Mouse (Mus musculus): Measurements from ENCODE around the gene Slc51a.

Gene Slc51a

DNA sequence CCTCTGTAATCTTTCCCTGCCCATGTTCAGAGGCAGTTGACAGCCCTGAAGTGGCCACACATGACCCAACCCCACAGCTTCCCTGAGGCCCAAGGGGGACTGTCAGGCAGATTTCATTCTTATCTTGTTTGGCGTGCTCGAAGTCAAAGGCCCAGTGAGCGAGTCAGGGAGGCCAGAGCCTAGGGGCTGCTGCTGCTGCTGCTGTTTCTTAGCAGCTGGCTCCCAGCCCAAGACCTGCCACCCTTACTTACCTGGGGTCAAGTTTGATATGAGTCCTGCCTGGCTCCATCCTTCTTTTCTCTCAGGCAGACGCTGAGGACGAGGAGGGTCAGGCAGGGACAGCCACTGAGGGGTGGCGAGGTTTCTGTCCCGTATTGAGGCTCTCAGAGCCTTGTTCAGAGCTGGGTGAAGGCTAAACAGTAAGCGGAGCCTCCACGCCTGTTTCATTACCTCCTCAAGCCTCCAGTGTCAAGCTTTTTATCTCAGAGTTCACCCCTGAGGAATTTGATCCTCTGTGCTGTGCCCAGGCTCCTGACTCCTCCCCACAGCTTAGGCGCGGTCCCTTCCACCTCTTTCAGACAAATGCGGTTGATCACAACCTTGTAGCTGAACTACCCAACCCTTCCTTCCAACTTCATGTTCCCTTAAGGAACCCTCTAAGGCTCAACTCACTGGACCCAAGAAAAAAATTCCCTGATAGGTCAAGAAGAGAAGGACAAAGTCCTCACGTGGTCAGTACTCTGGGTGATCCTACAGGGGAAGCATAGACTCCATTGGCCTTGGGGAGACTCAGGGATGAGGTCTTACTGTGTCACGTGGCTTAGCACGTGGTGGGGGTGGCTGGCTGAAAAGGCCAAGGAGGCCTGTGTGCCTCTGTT lies at the start of gene Slc51a:
TSS of gene Slc51a (minus strand) at position 646 of the 878 bp plus-strand sequence.
- Histone ChIP-seq H3K36me3 (ENCODE audit: insufficient read depth, low read length) (peaks cover 2% of the 10 kb centered on the region; the same call in 1 of the 2 replicates), H3K4me1 (replicated peaks; ENCODE audit: low read depth, low read length) (peaks cover 28% of the 10 kb centered on the region), H3K4me3 (replicated peaks; ENCODE audit: low read length) (0 out of 2 replicates have a peak within 1 kb of the TSS, but pooled peaks have one; percentile 4), H3K27me3 (ENCODE audit: insufficient read depth, low read length) (no peaks in the 10 kb centered on the region), H3K9me3 (ENCODE audit: low read length) (peaks cover 44% of the 10 kb centered on the region)
- TF ChIP-seq POU5F1 (IDR thresholded peaks at IDR 0.05; ENCODE audit: borderline replicate concordance, low read length) (no peak), CTCF (conservative IDR thresholded peaks at IDR 0.05; ENCODE audit: low read length) (no peak), NANOG (IDR thresholded peaks at IDR 0.05; ENCODE audit: borderline replicate concordance, low read length) (no peak)

DNA sequence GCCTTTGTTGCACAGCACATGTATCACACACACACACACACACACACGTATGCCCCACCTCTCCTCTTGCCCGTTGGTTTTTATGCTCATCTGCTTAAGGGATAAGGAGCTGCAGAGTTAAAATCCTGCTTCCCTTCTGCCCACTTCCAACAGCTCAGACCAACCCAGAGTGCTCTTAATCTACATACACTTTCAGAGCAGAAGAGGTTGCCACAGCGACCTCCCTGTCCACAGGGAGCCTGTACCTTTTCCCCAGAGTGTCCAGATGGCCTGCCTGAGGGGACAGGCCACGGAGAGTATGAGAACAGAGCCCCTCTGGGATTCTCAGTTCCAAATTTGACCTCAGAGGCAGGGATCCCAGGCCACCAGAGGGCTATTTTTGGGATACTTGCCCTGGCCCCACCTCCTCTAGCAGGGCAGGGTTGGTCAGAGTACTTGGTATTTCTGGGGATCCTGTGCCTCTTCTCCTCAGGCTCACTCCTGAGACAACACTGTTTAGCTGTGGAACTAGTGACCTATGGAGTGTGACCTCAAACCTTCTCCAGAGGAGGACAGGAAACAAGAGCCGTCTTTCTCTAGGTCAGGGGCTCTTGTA lies 47.6 kb upstream of the Slc51a start:
- no peak for TF ChIP-seq POU5F1 (IDR thresholded peaks at IDR 0.05; ENCODE audit: borderline replicate concordance, low read length)
- no peak for TF ChIP-seq NANOG (IDR thresholded peaks at IDR 0.05; ENCODE audit: borderline replicate concordance, low read length)
- no peak for TF ChIP-seq CTCF (conservative IDR thresholded peaks at IDR 0.05; ENCODE audit: low read length)
- Histone ChIP-seq H3K4me1 (replicated peaks; ENCODE audit: low read depth, low read length) (peaks cover 69% of the 10 kb centered on the region), H3K27me3 (ENCODE audit: insufficient read depth, low read length) (peaks cover 12% of the 10 kb centered on the region), H3K4me3 (replicated peaks; ENCODE audit: low read length) (no peak overlapping the region), H3K9me3 (ENCODE audit: low read length) (0 out of 2 replicates have a peak, but pooled peaks cover 4% of the 10 kb centered on the region), H3K36me3 (ENCODE audit: insufficient read depth, low read length) (no peaks in the 10 kb centered on the region)

GRCm38 (mm10) chr16:32532878-32533826 lies 45.5 kb upstream of the Slc51a start:
- H3K4me1 ChIP-seq (replicated peaks; ENCODE audit: low read depth, low read length): peaks cover 52% of the 10 kb centered on the region
- H3K36me3 ChIP-seq (ENCODE audit: insufficient read depth, low read length): no peaks in the 10 kb centered on the region
- TF ChIP-seq POU5F1 (IDR thresholded peaks at IDR 0.05; ENCODE audit: borderline replicate concordance, low read length): no peak
- no peak for TF ChIP-seq NANOG (IDR thresholded peaks at IDR 0.05; ENCODE audit: borderline replicate concordance, low read length)
- TF ChIP-seq CTCF (conservative IDR thresholded peaks at IDR 0.05; ENCODE audit: low read length): no peak
- no peak overlapping the region for H3K4me3 ChIP-seq (replicated peaks; ENCODE audit: low read length)
- 0 out of 2 replicates have a peak, but pooled peaks cover 4% of the 10 kb centered on the region for H3K9me3 ChIP-seq (ENCODE audit: low read length)
- H3K27me3 ChIP-seq (ENCODE audit: insufficient read depth, low read length): peaks cover 18% of the 10 kb centered on the region

- peaks cover 23% of the 10 kb centered on the region for H3K4me1 ChIP-seq (replicated peaks; ENCODE audit: low read depth, low read length)
- no peak overlapping the region for H3K4me3 ChIP-seq (replicated peaks; ENCODE audit: low read length)
- TF ChIP-seq NANOG (IDR thresholded peaks at IDR 0.05; ENCODE audit: borderline replicate concordance, low read length): no peak
- TF ChIP-seq POU5F1 (IDR thresholded peaks at IDR 0.05; ENCODE audit: borderline replicate concordance, low read length): no peak
- TF ChIP-seq CTCF (conservative IDR thresholded peaks at IDR 0.05; ENCODE audit: low read length): no peak
- peaks cover 6% of the 10 kb centered on the region for H3K27me3 ChIP-seq (ENCODE audit: insufficient read depth, low read length)
- H3K9me3 ChIP-seq (ENCODE audit: low read length): 0 out of 2 replicates have a peak, but pooled peaks cover 4% of the 10 kb centered on the region
- H3K36me3 ChIP-seq (ENCODE audit: insufficient read depth, low read length): no peaks in the 10 kb centered on the region
Measured at GRCm38 (mm10) chr16:32526906-32527305, 39.2 kb upstream of the Slc51a start.

DNA sequence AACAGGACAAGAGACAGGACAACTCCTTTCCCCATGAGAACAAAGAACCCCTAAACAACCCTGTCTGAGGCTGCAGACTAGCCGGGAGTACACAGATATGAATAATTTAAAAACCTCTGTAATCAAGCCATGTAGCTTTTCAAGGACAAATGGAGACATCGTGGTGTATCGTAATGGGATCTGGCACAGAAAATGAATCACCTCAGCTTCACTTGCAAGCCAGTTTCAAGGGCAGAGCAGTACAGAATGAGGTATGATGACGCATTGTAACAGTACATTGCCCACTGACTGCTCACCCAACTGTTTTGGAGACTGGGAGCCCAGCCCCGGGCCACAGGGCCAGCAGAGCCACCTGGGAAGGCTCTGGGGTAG lies 36.6 kb upstream of the Slc51a start:
- Histone ChIP-seq H3K4me3 (replicated peaks; ENCODE audit: low read length) (no peak overlapping the region), H3K27me3 (ENCODE audit: insufficient read depth, low read length) (0 out of 2 replicates have a peak, but pooled peaks cover 2% of the 10 kb centered on the region), H3K4me1 (replicated peaks; ENCODE audit: low read depth, low read length) (peaks cover 35% of the 10 kb centered on the region), H3K9me3 (ENCODE audit: low read length) (no peaks in the 10 kb centered on the region), H3K36me3 (ENCODE audit: insufficient read depth, low read length) (no peaks in the 10 kb centered on the region)
- TF ChIP-seq CTCF (conservative IDR thresholded peaks at IDR 0.05; ENCODE audit: low read length): no peak
- TF ChIP-seq NANOG (IDR thresholded peaks at IDR 0.05; ENCODE audit: borderline replicate concordance, low read length): no peak
- no peak for TF ChIP-seq POU5F1 (IDR thresholded peaks at IDR 0.05; ENCODE audit: borderline replicate concordance, low read length)

DNA sequence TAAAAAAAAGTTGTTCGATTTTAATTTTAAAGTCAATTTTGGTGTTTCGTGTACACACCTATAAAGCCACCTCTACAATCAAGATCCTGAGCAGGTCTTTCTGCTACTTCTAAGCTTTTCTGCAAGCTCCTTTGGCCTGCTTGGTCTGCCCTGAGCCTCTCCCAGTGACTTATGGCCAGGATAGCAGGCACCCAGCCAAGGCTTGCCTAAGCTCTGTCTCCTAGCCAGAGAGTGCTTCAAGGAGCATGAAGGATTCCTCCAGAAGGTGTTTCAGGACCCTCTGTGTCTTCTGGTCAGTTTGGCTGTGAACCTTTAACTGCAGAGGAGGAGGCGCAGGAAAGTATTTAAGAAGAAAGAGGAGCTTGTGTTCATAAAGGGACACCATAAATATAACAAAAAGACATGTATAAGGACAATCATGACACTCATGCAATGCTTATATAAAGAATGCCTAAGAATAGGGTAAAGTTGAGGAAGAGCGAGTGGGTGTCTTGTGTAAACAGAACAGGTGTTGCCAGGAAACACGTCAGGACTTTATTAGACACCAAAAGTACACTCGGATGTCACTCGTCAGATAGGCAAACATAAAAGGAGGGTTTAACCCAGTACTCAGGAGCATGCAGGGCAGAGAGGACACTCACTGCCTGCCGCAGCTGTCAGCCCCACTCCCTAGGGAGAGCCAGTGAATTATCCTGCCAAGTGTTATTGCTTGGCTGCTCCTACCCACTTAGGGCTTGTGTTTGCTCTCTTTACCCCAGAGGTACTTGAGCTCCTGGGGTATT lies 36.0 kb upstream of the Slc51a start:
- no peak overlapping the region for H3K4me3 ChIP-seq (replicated peaks; ENCODE audit: low read length)
- no peaks in the 10 kb centered on the region for H3K9me3 ChIP-seq (ENCODE audit: low read length)
- H3K4me1 ChIP-seq (replicated peaks; ENCODE audit: low read depth, low read length): peaks cover 41% of the 10 kb centered on the region
- no peaks in the 10 kb centered on the region for H3K36me3 ChIP-seq (ENCODE audit: insufficient read depth, low read length)
- no peaks in the 10 kb centered on the region for H3K27me3 ChIP-seq (ENCODE audit: insufficient read depth, low read length)
- no peak for TF ChIP-seq CTCF (conservative IDR thresholded peaks at IDR 0.05; ENCODE audit: low read length)
- TF ChIP-seq POU5F1 (IDR thresholded peaks at IDR 0.05; ENCODE audit: borderline replicate concordance, low read length): no peak
- TF ChIP-seq NANOG (IDR thresholded peaks at IDR 0.05; ENCODE audit: borderline replicate concordance, low read length): no peak

DNA sequence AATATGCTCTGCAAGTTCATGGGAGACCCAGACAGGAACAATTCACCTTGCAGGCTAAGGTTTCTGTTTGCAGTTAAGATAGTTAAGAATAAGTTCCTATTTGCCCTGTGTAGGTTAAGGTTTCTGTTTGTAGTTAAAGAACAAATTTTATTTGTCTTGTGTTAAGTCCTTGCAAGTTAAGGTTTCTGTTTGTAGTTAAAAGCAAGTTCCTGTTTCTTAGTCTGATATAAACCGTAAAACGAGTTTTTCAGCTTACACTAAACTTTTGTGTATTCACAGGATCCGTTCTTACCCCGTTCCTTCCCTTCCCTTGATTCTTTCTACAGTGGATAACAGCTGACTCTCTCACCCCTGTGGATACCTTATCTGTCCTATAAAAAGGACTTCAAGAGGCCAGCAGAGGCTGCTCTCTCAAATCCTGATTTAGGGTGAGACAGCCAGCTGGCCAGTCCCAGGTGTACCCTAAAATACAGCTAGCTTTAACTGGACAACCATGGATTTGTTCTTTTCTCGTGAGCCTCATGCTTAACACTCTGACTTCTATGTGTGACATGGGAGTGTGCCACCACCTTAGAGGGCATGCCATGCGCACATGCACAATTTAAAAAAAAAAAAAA lies 35.0 kb upstream of the Slc51a start:
- H3K9me3 ChIP-seq (ENCODE audit: low read length): no peaks in the 10 kb centered on the region
- TF ChIP-seq NANOG (IDR thresholded peaks at IDR 0.05; ENCODE audit: borderline replicate concordance, low read length) (no peak), CTCF (conservative IDR thresholded peaks at IDR 0.05; ENCODE audit: low read length) (no peak), POU5F1 (IDR thresholded peaks at IDR 0.05; ENCODE audit: borderline replicate concordance, low read length) (no peak)
- H3K27me3 ChIP-seq (ENCODE audit: insufficient read depth, low read length): no peaks in the 10 kb centered on the region
- H3K4me3 ChIP-seq (replicated peaks; ENCODE audit: low read length): no peak overlapping the region
- peaks cover 49% of the 10 kb centered on the region for H3K4me1 ChIP-seq (replicated peaks; ENCODE audit: low read depth, low read length)
- H3K36me3 ChIP-seq (ENCODE audit: insufficient read depth, low read length): no peaks in the 10 kb centered on the region

All from E14TG2a.4 (cell line).